Mouse (Mus musculus) forebrain, postnatal 0 days (tissue): ENCODE data around the gene Nek10. TPM values are rescaled to one million over a fixed set of nuclear protein-coding genes. Genes with fewer than 3 reads are reported as not detected.

ENCODE experiments used
- ATAC-seq: fragments of 200-750 bp; cut with Nextera tagmentation; 2 replicates; pipeline ENCODE4 v1.8.0; 2017; ENCODE audit warnings: mild to moderate bottlenecking, moderate library complexity
- DNase-seq: peaks from one replicate; pipeline ENCODE4 v3.0.0-alpha.2; 2015
- H3K27ac ChIP-seq: fragments of 300-500 bp; sonication (generic); 2 replicates; pipeline ENCODE4 v1.5.1; 2014; ENCODE audit warnings: low read depth, mild to moderate bottlenecking, antibody characterized with exemption, low read length, moderate library complexity, mixed read lengths
- H3K27me3 ChIP-seq: fragments of 300-500 bp; sonication (generic); 2 replicates; pipeline ENCODE4 v1.6.1; 2014; ENCODE audit warnings: mild to moderate bottlenecking, low read length, mixed read lengths; ENCODE audit not compliant: insufficient read depth
- H3K36me3 ChIP-seq: fragments of 300-500 bp; sonication (generic); 2 replicates; pipeline ENCODE4 v1.6.1; 2014; ENCODE audit warnings: mild to moderate bottlenecking, moderate library complexity; ENCODE audit not compliant: insufficient read depth
- H3K4me1 ChIP-seq: fragments of 300-500 bp; sonication (generic); 2 replicates; pipeline ENCODE4 v1.6.1; 2014; ENCODE audit warnings: antibody characterized with exemption; ENCODE audit not compliant: insufficient read depth
- H3K4me2 ChIP-seq: fragments of 300-500 bp; sonication (generic); 2 replicates; pipeline ENCODE4 v1.6.1; 2014; ENCODE audit warnings: low read depth, mild to moderate bottlenecking, moderate library complexity
- H3K4me3 ChIP-seq: fragments of 300-500 bp; sonication (generic); 2 replicates; pipeline ENCODE4 v1.5.1; 2014; ENCODE audit warnings: low read depth, low read length, mixed read lengths
- H3K9ac ChIP-seq: fragments of 300-500 bp; sonication (generic); 2 replicates; pipeline ENCODE4 v1.6.1; 2014; ENCODE audit warnings: mild to moderate bottlenecking
- H3K9me3 ChIP-seq: fragments of 300-500 bp; sonication (generic); 2 replicates; pipeline ENCODE4 v1.6.1; 2016; ENCODE audit warnings: low read length
- CTCF ChIP-seq: sonication (generic); IDR thresholded peaks from 2 replicates; pipeline ENCODE4 v1.5.1; 2016; ENCODE audit warnings: antibody characterized with exemption, control low read depth, low read depth
- WGBS: fragments of 180-500 bp; shearing (Covaris S2); extraction: QIAGEN DNeasy Blood & Tissue Kit; methylation state at CpG from one replicate; pipeline ENCODE4 v1.1.7; 2014; 5-methylcytosine and 5-hydroxymethylcytosine counted together
- polyA plus RNA-seq: library from polyadenylated mRNA; unstranded; fragments of >200 nt; fragmentation: Nextera tagmentation; extraction: Ambion mirVana; gene quantifications from 2 replicates; pipeline ENCODE4 v1.2.1, GENCODE M21; 2015
- total RNA-seq: library from RNA; depleted of rRNA; stranded (reverse); fragments of >200 nt; gene quantifications from 2 replicates; pipeline ENCODE4 v1.2.3, GENCODE M21; 2014

The Nek10 gene
- total and polyA plus RNA-seq, 2 experiments from 2014 or later, result 0.25 to 3.0 TPM

- H3K36me3 ChIP-seq, result no peaks in the 10 kb centered on the region
- H3K4me1 ChIP-seq, result no peaks in the 10 kb centered on the region
- no peaks in the 10 kb centered on the region for H3K9me3 ChIP-seq
- peak overlapping the region; percentile 26; the same call in 1 of the 2 replicates for H3K4me2 ChIP-seq
- no peak overlapping the region for H3K9ac ChIP-seq
- WGBS, result 15% methylated on average over 9 of the region's 9 CpGs
- DNase-seq, result peak; percentile 76
- ATAC-seq, result peak; percentile 82; the same call in 1 of the 2 replicates
- H3K4me3 ChIP-seq, result no peak overlapping the region
- H3K27me3 ChIP-seq, result no peaks in the 10 kb centered on the region
- TF ChIP-seq CTCF, result peak; percentile 81
- no peak overlapping the region for H3K27ac ChIP-seq
Measured at GRCm38 (mm10) chr14:14904750-14905529, 101.7 kb downstream of the Nek10 start.

- Histone ChIP-seq H3K9me3 (no peaks in the 10 kb centered on the region), H3K4me1 (no peaks in the 10 kb centered on the region), H3K36me3 (no peaks in the 10 kb centered on the region), H3K27ac (no peak overlapping the region), H3K4me3 (no peak overlapping the region), H3K27me3 (no peaks in the 10 kb centered on the region), H3K9ac (no peak overlapping the region), H3K4me2 (no peak overlapping the region)
- DNase-seq (no peak), ATAC-seq (no peak)
- TF ChIP-seq CTCF, result no peak
- 81% methylated on average over 5 of the region's 5 CpGs for WGBS
Measured at GRCm38 (mm10) chr14:14905530-14905852, 102.3 kb downstream of the Nek10 start.

GRCm38 (mm10) chr14:14925615-14926014 is 122.4 kb downstream of the Nek10 start:
- H3K4me1 ChIP-seq, result no peaks in the 10 kb centered on the region
- H3K4me3 ChIP-seq, result no peak overlapping the region
- no peaks in the 10 kb centered on the region for H3K9me3 ChIP-seq
- no peak overlapping the region for H3K9ac ChIP-seq
- WGBS, result 77% methylated on average over 1 of the region's 1 CpGs
- TF ChIP-seq CTCF, result no peak
- H3K27me3 ChIP-seq, result no peaks in the 10 kb centered on the region
- DNase-seq (no peak), ATAC-seq (no peak)
- no peak overlapping the region for H3K27ac ChIP-seq
- no peaks in the 10 kb centered on the region for H3K36me3 ChIP-seq
- no peak overlapping the region for H3K4me2 ChIP-seq

- no peaks in the 10 kb centered on the region for H3K27me3 ChIP-seq
- ATAC-seq, result no peak
- 90% methylated on average over 2 of the region's 2 CpGs for WGBS
Measured at GRCm38 (mm10) chr14:14927559-14927958, 124.3 kb downstream of the Nek10 start.

GRCm38 (mm10) chr14:14934977-14935376 is 131.8 kb downstream of the Nek10 start:
- H3K27me3 ChIP-seq, result no peaks in the 10 kb centered on the region
- TF ChIP-seq CTCF, result no peak
- no peak overlapping the region for H3K4me3 ChIP-seq
- no peaks in the 10 kb centered on the region for H3K4me1 ChIP-seq
- peak; percentile 87 for ATAC-seq
- WGBS, result 14% methylated on average over 2 of the region's 2 CpGs
- no peaks in the 10 kb centered on the region for H3K9me3 ChIP-seq
- no peak overlapping the region for H3K9ac ChIP-seq
- DNase-seq, result peak; percentile 42
- H3K27ac ChIP-seq, result peak overlapping the region; percentile 52; the same call in 1 of the 2 replicates
- H3K4me2 ChIP-seq, result no peak overlapping the region
- H3K36me3 ChIP-seq, result no peaks in the 10 kb centered on the region

More at GRCm38 (mm10) chr14:14927559-14927958, 124.3 kb downstream of the Nek10 start:
- Histone ChIP-seq H3K4me3 (no peak overlapping the region), H3K9ac (no peak overlapping the region), H3K4me1 (no peaks in the 10 kb centered on the region), H3K27ac (no peak overlapping the region), H3K36me3 (no peaks in the 10 kb centered on the region), H3K9me3 (no peaks in the 10 kb centered on the region), H3K4me2 (no peak overlapping the region)
- TF ChIP-seq CTCF, result no peak
- no peak for DNase-seq

- Histone ChIP-seq H3K4me1 (no peaks in the 10 kb centered on the region), H3K4me2 (no peak overlapping the region), H3K36me3 (no peaks in the 10 kb centered on the region), H3K9ac (no peak overlapping the region), H3K27ac (no peak overlapping the region), H3K27me3 (no peaks in the 10 kb centered on the region), H3K9me3 (no peaks in the 10 kb centered on the region), H3K4me3 (no peak overlapping the region)
- ATAC-seq (no peak), DNase-seq (no peak)
- TF ChIP-seq CTCF, result no peak
Measured at GRCm38 (mm10) chr14:14945930-14946329, 142.7 kb downstream of the Nek10 start.

- no peak for TF ChIP-seq CTCF
- Histone ChIP-seq H3K36me3 (no peaks in the 10 kb centered on the region), H3K27me3 (no peaks in the 10 kb centered on the region), H3K27ac (no peak overlapping the region), H3K4me1 (no peaks in the 10 kb centered on the region), H3K4me2 (no peak overlapping the region), H3K4me3 (no peak overlapping the region), H3K9ac (no peak overlapping the region), H3K9me3 (no peaks in the 10 kb centered on the region)
- 18% methylated on average over 2 of the region's 2 CpGs for WGBS
- no peak for DNase-seq
- ATAC-seq, result no peak
Measured at GRCm38 (mm10) chr14:14949023-14949422, 145.8 kb downstream of the Nek10 start.
